Mouse (Mus musculus) kidney, embryonic 15.5 days (tissue): ENCODE measurements around the gene Emd. TPM values are rescaled to one million over a fixed set of nuclear protein-coding genes. Genes with fewer than 3 reads are reported as not detected.

Source experiments
- ATAC-seq: fragments of 200-750 bp; cut with Nextera tagmentation; replicated peaks from 2 replicates; pipeline ENCODE4 v1.8.0; 2017; ENCODE audit warnings: moderate TSS enrichment; ENCODE audit not compliant: low FRiP score
- H3K27ac ChIP-seq: fragments of 300-500 bp; sonication (generic); 2 replicates; pipeline ENCODE4 v1.5.1; 2015; ENCODE audit warnings: mild to moderate bottlenecking, inconsistent platforms
- H3K27me3 ChIP-seq: fragments of 300-500 bp; sonication (generic); 2 replicates; pipeline ENCODE4 v1.6.1; 2015; ENCODE audit warnings: inconsistent platforms
- H3K36me3 ChIP-seq: fragments of 300-500 bp; sonication (generic); 2 replicates; pipeline ENCODE4 v1.6.1; 2015; ENCODE audit warnings: inconsistent platforms
- H3K4me1 ChIP-seq: fragments of 300-500 bp; sonication (generic); 2 replicates; pipeline ENCODE4 v1.6.1; 2015; ENCODE audit warnings: inconsistent platforms
- H3K4me2 ChIP-seq: fragments of 300-500 bp; sonication (generic); 2 replicates; pipeline ENCODE4 v1.6.1; 2015; ENCODE audit warnings: moderate library complexity, mild to moderate bottlenecking, inconsistent platforms
- H3K4me3 ChIP-seq: fragments of 300-500 bp; sonication (generic); replicated peaks from 2 replicates; pipeline ENCODE4 v1.5.1; 2015; ENCODE audit warnings: mild to moderate bottlenecking, inconsistent platforms
- H3K9ac ChIP-seq: fragments of 300-500 bp; sonication (generic); 2 replicates; pipeline ENCODE4 v1.6.1; 2015; ENCODE audit warnings: mild to moderate bottlenecking, inconsistent platforms
- H3K9me3 ChIP-seq: fragments of 300-500 bp; sonication (generic); replicated peaks from 2 replicates; pipeline ENCODE4 v1.6.1; 2016; ENCODE audit warnings: inconsistent platforms
- WGBS: fragments of 180-500 bp; shearing (Covaris S2); methylation state at CpG from one replicate; pipeline ENCODE4 v1.1.7; 2015; ENCODE audit warnings: mixed read lengths; 5-methylcytosine and 5-hydroxymethylcytosine counted together
- polyA plus RNA-seq: library from polyadenylated mRNA; unstranded; fragments of >200 nt; fragmentation: Nextera tagmentation; extraction: Ambion mirVana; gene quantifications from 2 replicates; pipeline ENCODE4 v1.2.1, GENCODE M21; 2015

Emd gene
- polyA plus RNA-seq, 1 experiment from 2014 or later: 27.9 TPM

GRCm38 (mm10) chrX:74277916-74278315, 23.4 kb downstream of the Emd start:
- Histone ChIP-seq H3K9ac (no peak overlapping the region), H3K36me3 (0 out of 2 replicates have a peak, but pooled peaks cover 5% of the 10 kb centered on the region), H3K9me3 (no peaks in the 10 kb centered on the region), H3K27me3 (no peaks in the 10 kb centered on the region), H3K27ac (no peak overlapping the region), H3K4me2 (no peak overlapping the region), H3K4me1 (0 out of 2 replicates have a peak, but pooled peaks cover 6% of the 10 kb centered on the region), H3K4me3 (no peak overlapping the region)
- ATAC-seq: no peak
- WGBS: 71% methylated on average over 8 of the region's 8 CpGs

GRCm38 (mm10) chrX:74281041-74281731, 26.7 kb downstream of the Emd start:
- H3K9ac ChIP-seq: peak overlapping the region; percentile 64
- peak overlapping the region; percentile 80 for H3K27ac ChIP-seq
- WGBS: 16% methylated on average over 13 of the region's 14 CpGs
- peak overlapping the region; percentile 70 for H3K4me2 ChIP-seq
- peak; percentile 2; the same call in 1 of the 2 replicates for ATAC-seq
- peak overlapping the region; percentile 62 for H3K4me3 ChIP-seq
- H3K27me3 ChIP-seq: no peaks in the 10 kb centered on the region
- H3K9me3 ChIP-seq: no peaks in the 10 kb centered on the region
- no peaks in the 10 kb centered on the region for H3K36me3 ChIP-seq
- peaks cover 15% of the 10 kb centered on the region for H3K4me1 ChIP-seq

- Histone ChIP-seq H3K4me2 (peak within 1 kb of the TSS; percentile 70), H3K9me3 (no peaks in the 10 kb centered on the region), H3K9ac (peak within 1 kb of the TSS; percentile 64), H3K36me3 (no peaks in the 10 kb centered on the region), H3K27me3 (no peaks in the 10 kb centered on the region), H3K4me3 (peak within 1 kb of the TSS; percentile 62), H3K27ac (peak within 1 kb of the TSS; percentile 88), H3K4me1 (peaks cover 15% of the 10 kb centered on the region)
- peak; percentile 96 for ATAC-seq
- WGBS: 22% methylated on average over 16 of the region's 16 CpGs
Measured at GRCm38 (mm10) chrX:74281732-74282394, 27.4 kb downstream of the Emd start, which contains the start of the genes Taz and Dnase1l1. TSS of gene Taz (plus strand) at chrX:74281912. TSS of gene Dnase1l1 (minus strand) at chrX:74282337.

- Histone ChIP-seq H3K27ac (peak overlapping the region; percentile 88), H3K9ac (peak overlapping the region; percentile 64), H3K27me3 (no peaks in the 10 kb centered on the region), H3K4me3 (peak overlapping the region; percentile 62), H3K4me2 (peak overlapping the region; percentile 70), H3K4me1 (peaks cover 15% of the 10 kb centered on the region), H3K9me3 (no peaks in the 10 kb centered on the region), H3K36me3 (no peaks in the 10 kb centered on the region)
- ATAC-seq: peak; percentile 67
- 20% methylated on average over 39 of the region's 39 CpGs for WGBS
Measured at GRCm38 (mm10) chrX:74282395-74283091, 28.1 kb downstream of the Emd start.

- no peaks in the 10 kb centered on the region for H3K9me3 ChIP-seq
- H3K27me3 ChIP-seq: no peaks in the 10 kb centered on the region
- no peak; the same call in 1 of the 2 replicates for ATAC-seq
- peak overlapping the region; percentile 64 for H3K9ac ChIP-seq
- peak overlapping the region; percentile 70 for H3K4me2 ChIP-seq
- H3K4me3 ChIP-seq: peak overlapping the region; percentile 62
- 47% methylated on average over 5 of the region's 5 CpGs for WGBS
- H3K27ac ChIP-seq: peak overlapping the region; percentile 88
- H3K4me1 ChIP-seq: peaks cover 15% of the 10 kb centered on the region
- H3K36me3 ChIP-seq: no peaks in the 10 kb centered on the region
Measured at GRCm38 (mm10) chrX:74283092-74283437, 28.6 kb downstream of the Emd start.

GRCm38 (mm10) chrX:74293431-74293830, 38.9 kb downstream of the Emd start:
- Histone ChIP-seq H3K4me1 (0 out of 2 replicates have a peak, but pooled peaks cover 2% of the 10 kb centered on the region), H3K4me2 (no peak overlapping the region), H3K27ac (no peak overlapping the region), H3K36me3 (peaks cover 17% of the 10 kb centered on the region; the same call in 1 of the 2 replicates), H3K4me3 (no peak overlapping the region), H3K9me3 (no peaks in the 10 kb centered on the region), H3K9ac (no peak overlapping the region), H3K27me3 (no peaks in the 10 kb centered on the region; the same call in 1 of the 2 replicates)
- WGBS: 84% methylated on average over 4 of the region's 4 CpGs
- ATAC-seq: no peak

GRCm38 (mm10) chrX:74296538-74297448, 42.3 kb downstream of the Emd start, which contains the start of gene Atp6ap1:
TSS of gene Atp6ap1 (plus strand) at chrX:74297097.
- peak within 1 kb of the TSS; percentile 73 for H3K9ac ChIP-seq
- 21% methylated on average over 37 of the region's 37 CpGs for WGBS
- peak; percentile 99 for ATAC-seq
- 0 out of 2 replicates have a peak, but pooled peaks cover 2% of the 10 kb centered on the region for H3K4me1 ChIP-seq
- H3K36me3 ChIP-seq: peaks cover 21% of the 10 kb centered on the region
- H3K27ac ChIP-seq: peak within 1 kb of the TSS; percentile 66
- H3K9me3 ChIP-seq: no peaks in the 10 kb centered on the region
- no peaks in the 10 kb centered on the region for H3K27me3 ChIP-seq
- peak within 1 kb of the TSS; percentile 67 for H3K4me3 ChIP-seq
- peak within 1 kb of the TSS; percentile 59 for H3K4me2 ChIP-seq

- Histone ChIP-seq H3K9me3 (no peaks in the 10 kb centered on the region), H3K4me1 (0 out of 2 replicates have a peak, but pooled peaks cover 2% of the 10 kb centered on the region), H3K27me3 (no peaks in the 10 kb centered on the region), H3K4me2 (no peak overlapping the region), H3K27ac (no peak overlapping the region), H3K9ac (no peak overlapping the region), H3K4me3 (no peak overlapping the region), H3K36me3 (peaks cover 36% of the 10 kb centered on the region)
- ATAC-seq: no peak
- WGBS: 100% methylated on average over 1 of the region's 1 CpGs
Measured at GRCm38 (mm10) chrX:74298348-74298747, 43.9 kb downstream of the Emd start.

GRCm38 (mm10) chrX:74299721-74300120, 45.2 kb downstream of the Emd start:
- no peak for ATAC-seq
- no peak overlapping the region for H3K9ac ChIP-seq
- no peaks in the 10 kb centered on the region for H3K27me3 ChIP-seq
- H3K9me3 ChIP-seq: no peaks in the 10 kb centered on the region
- peaks cover 41% of the 10 kb centered on the region for H3K36me3 ChIP-seq
- 0 out of 2 replicates have a peak, but pooled peaks cover 2% of the 10 kb centered on the region for H3K4me1 ChIP-seq
- H3K27ac ChIP-seq: no peak overlapping the region
- no peak overlapping the region for H3K4me2 ChIP-seq
- no peak overlapping the region for H3K4me3 ChIP-seq
- 73% methylated on average over 3 of the region's 3 CpGs for WGBS

- Histone ChIP-seq H3K9me3 (no peaks in the 10 kb centered on the region), H3K4me2 (peak within 1 kb of the TSS; percentile 62), H3K4me1 (peaks cover 7% of the 10 kb centered on the region), H3K27me3 (no peaks in the 10 kb centered on the region), H3K9ac (peak within 1 kb of the TSS; percentile 59), H3K27ac (peak within 1 kb of the TSS; percentile 91), H3K36me3 (peaks cover 72% of the 10 kb centered on the region), H3K4me3 (peak within 1 kb of the TSS; percentile 61)
- WGBS: 13% methylated on average over 41 of the region's 41 CpGs
- ATAC-seq: peak; percentile 85
Measured at GRCm38 (mm10) chrX:74304867-74305700, 50.6 kb downstream of the Emd start, which contains the start of gene Gdi1. TSS of gene Gdi1 (plus strand) at chrX:74304998.
